Mouse (Mus musculus) liver, embryonic 12.5 days (tissue): Measurements from ENCODE around the gene B3gnt7. TPM values are rescaled to one million over a fixed set of nuclear protein-coding genes. Genes with fewer than 3 reads are reported as not detected.

Experiments used
- ATAC-seq: fragments of 200-750 bp; cut with Nextera tagmentation; 2 replicates; pipeline ENCODE4 v1.8.0; 2017; ENCODE audit warnings: moderate number of reproducible peaks, mild to moderate bottlenecking, moderate library complexity
- H3K27ac ChIP-seq: fragments of 300-500 bp; sonication (generic); 2 replicates; pipeline ENCODE4 v1.5.1; 2016; ENCODE audit warnings: mild to moderate bottlenecking
- H3K27me3 ChIP-seq: fragments of 300-500 bp; sonication (generic); replicated peaks from 2 replicates; pipeline ENCODE4 v1.6.1; 2016; ENCODE audit warnings: mild to moderate bottlenecking, moderate library complexity
- H3K36me3 ChIP-seq: fragments of 300-500 bp; sonication (generic); 2 replicates; pipeline ENCODE4 v1.6.1; 2016; ENCODE audit warnings: mild to moderate bottlenecking, moderate library complexity
- H3K4me1 ChIP-seq: fragments of 300-500 bp; sonication (generic); 2 replicates; pipeline ENCODE4 v1.6.1; 2016
- H3K4me2 ChIP-seq: fragments of 300-500 bp; sonication (generic); 2 replicates; pipeline ENCODE4 v1.6.1; 2016; ENCODE audit warnings: mild to moderate bottlenecking, moderate library complexity
- H3K4me3 ChIP-seq: fragments of 300-500 bp; sonication (generic); 2 replicates; pipeline ENCODE4 v1.5.1; 2016; ENCODE audit warnings: mild to moderate bottlenecking, moderate library complexity
- H3K9ac ChIP-seq: fragments of 300-500 bp; sonication (generic); 2 replicates; pipeline ENCODE4 v1.6.1; 2016; ENCODE audit warnings: mild to moderate bottlenecking, moderate library complexity
- H3K9me3 ChIP-seq: fragments of 300-500 bp; sonication (generic); replicated peaks from 2 replicates; pipeline ENCODE4 v1.6.1; 2016; ENCODE audit warnings: mild to moderate bottlenecking, moderate library complexity
- WGBS: fragments of 180-500 bp; shearing (Covaris S2); methylation state at CpG from one replicate; pipeline ENCODE4 v1.1.7; 2016; ENCODE audit not compliant: insufficient replicate concordance; 5-methylcytosine and 5-hydroxymethylcytosine counted together
- polyA plus RNA-seq: library from polyadenylated mRNA; unstranded; fragments of >200 nt; fragmentation: Nextera tagmentation; extraction: Ambion mirVana; gene quantifications from 2 replicates; pipeline ENCODE4 v1.2.1, GENCODE M21; 2016

B3gnt7 gene
- polyA plus RNA-seq, 1 experiment from 2014 or later, result 4.8 TPM

- Histone ChIP-seq H3K9ac (no peak overlapping the region), H3K9me3 (no peaks in the 10 kb centered on the region), H3K36me3 (no peaks in the 10 kb centered on the region), H3K4me2 (no peak overlapping the region), H3K4me1 (no peaks in the 10 kb centered on the region), H3K27me3 (no peaks in the 10 kb centered on the region), H3K4me3 (no peak overlapping the region), H3K27ac (no peak overlapping the region)
- no peak for ATAC-seq
- WGBS, result 76% methylated on average over 11 of the region's 11 CpGs
Observed at GRCm38 (mm10) chr1:86281781-86282536, 20.7 kb upstream of the B3gnt7 start.

- WGBS, result 84% methylated on average over 5 of the region's 5 CpGs
- no peak for ATAC-seq
- Histone ChIP-seq H3K27ac (no peak overlapping the region), H3K9ac (no peak overlapping the region), H3K4me2 (no peak overlapping the region), H3K9me3 (no peaks in the 10 kb centered on the region), H3K27me3 (no peaks in the 10 kb centered on the region), H3K36me3 (no peaks in the 10 kb centered on the region), H3K4me1 (no peaks in the 10 kb centered on the region), H3K4me3 (no peak overlapping the region)
Observed at GRCm38 (mm10) chr1:86284101-86284500, 18.5 kb upstream of the B3gnt7 start.

- Histone ChIP-seq H3K4me3 (no peak overlapping the region), H3K9ac (no peak overlapping the region)
- no peak for ATAC-seq
Observed at GRCm38 (mm10) chr1:86285295-86285694, 17.3 kb upstream of the B3gnt7 start.

GRCm38 (mm10) chr1:86287473-86287872, 15.2 kb upstream of the B3gnt7 start:
- H3K4me2 ChIP-seq, result no peak overlapping the region
- no peaks in the 10 kb centered on the region for H3K36me3 ChIP-seq
- no peaks in the 10 kb centered on the region for H3K9me3 ChIP-seq
- no peak for ATAC-seq
- H3K27me3 ChIP-seq, result no peaks in the 10 kb centered on the region
- H3K4me1 ChIP-seq, result no peaks in the 10 kb centered on the region
- no peak overlapping the region for H3K27ac ChIP-seq
- no peak overlapping the region for H3K4me3 ChIP-seq
- WGBS, result 75% methylated on average over 4 of the region's 4 CpGs
- H3K9ac ChIP-seq, result no peak overlapping the region

More at GRCm38 (mm10) chr1:86285295-86285694, 17.3 kb upstream of the B3gnt7 start:
- no peaks in the 10 kb centered on the region for H3K27me3 ChIP-seq
- no peaks in the 10 kb centered on the region for H3K9me3 ChIP-seq
- no peak overlapping the region for H3K4me2 ChIP-seq
- no peak overlapping the region for H3K27ac ChIP-seq
- H3K36me3 ChIP-seq, result no peaks in the 10 kb centered on the region
- 54% methylated on average over 6 of the region's 6 CpGs for WGBS
- H3K4me1 ChIP-seq, result no peaks in the 10 kb centered on the region

- no peak overlapping the region for H3K27ac ChIP-seq
- no peaks in the 10 kb centered on the region for H3K4me1 ChIP-seq
- H3K4me3 ChIP-seq, result no peak overlapping the region
- no peaks in the 10 kb centered on the region for H3K27me3 ChIP-seq
- WGBS, result 66% methylated on average over 3 of the region's 3 CpGs
- H3K4me2 ChIP-seq, result no peak overlapping the region
- H3K36me3 ChIP-seq, result no peaks in the 10 kb centered on the region
- no peak overlapping the region for H3K9ac ChIP-seq
- ATAC-seq, result no peak
- H3K9me3 ChIP-seq, result no peaks in the 10 kb centered on the region
Observed at GRCm38 (mm10) chr1:86290452-86290851, 12.2 kb upstream of the B3gnt7 start.

- Histone ChIP-seq H3K9ac (no peak overlapping the region), H3K36me3 (no peaks in the 10 kb centered on the region), H3K4me3 (no peak overlapping the region), H3K9me3 (no peaks in the 10 kb centered on the region), H3K4me1 (0 out of 2 replicates have a peak, but pooled peaks cover under 1% of the 10 kb centered on the region), H3K27me3 (no peaks in the 10 kb centered on the region), H3K4me2 (no peak overlapping the region), H3K27ac (no peak overlapping the region)
- 76% methylated on average over 3 of the region's 3 CpGs for WGBS
- no peak for ATAC-seq
Observed at GRCm38 (mm10) chr1:86293091-86293490, 9.5 kb upstream of the B3gnt7 start.

- H3K27ac ChIP-seq, result no peak overlapping the region
- ATAC-seq, result no peak
- no peak overlapping the region for H3K4me3 ChIP-seq
- H3K27me3 ChIP-seq, result no peaks in the 10 kb centered on the region
- H3K4me1 ChIP-seq, result peaks cover 5% of the 10 kb centered on the region
- no peak overlapping the region for H3K9ac ChIP-seq
- no peaks in the 10 kb centered on the region for H3K36me3 ChIP-seq
- no peak overlapping the region for H3K4me2 ChIP-seq
- 82% methylated on average over 5 of the region's 5 CpGs for WGBS
- H3K9me3 ChIP-seq, result no peaks in the 10 kb centered on the region
Observed at GRCm38 (mm10) chr1:86293868-86294267, 8.8 kb upstream of the B3gnt7 start.

GRCm38 (mm10) chr1:86294472-86294871, 8.2 kb upstream of the B3gnt7 start:
- Histone ChIP-seq H3K4me2 (no peak overlapping the region), H3K9ac (no peak overlapping the region), H3K9me3 (no peaks in the 10 kb centered on the region), H3K4me3 (no peak overlapping the region), H3K4me1 (peaks cover 5% of the 10 kb centered on the region), H3K27me3 (no peaks in the 10 kb centered on the region), H3K27ac (no peak overlapping the region), H3K36me3 (no peaks in the 10 kb centered on the region)
- WGBS, result 64% methylated on average over 4 of the region's 4 CpGs
- ATAC-seq, result no peak

- Histone ChIP-seq H3K4me1 (peaks cover 53% of the 10 kb centered on the region), H3K4me2 (no peak overlapping the region), H3K36me3 (0 out of 2 replicates have a peak, but pooled peaks cover 2% of the 10 kb centered on the region), H3K27me3 (peaks cover 46% of the 10 kb centered on the region), H3K9ac (no peak overlapping the region), H3K4me3 (no peak overlapping the region), H3K9me3 (no peaks in the 10 kb centered on the region), H3K27ac (no peak overlapping the region)
- ATAC-seq, result no peak
- WGBS, result 85% methylated on average over 2 of the region's 2 CpGs
Observed at GRCm38 (mm10) chr1:86300093-86300492, 2.5 kb upstream of the B3gnt7 start.

- no peak for ATAC-seq
Observed at GRCm38 (mm10) chr1:86300731-86301130, 1.9 kb upstream of the B3gnt7 start.

GRCm38 (mm10) chr1:86301221-86302091, 1.2 kb upstream of the B3gnt7 start:
- H3K4me2 ChIP-seq, result no peak overlapping the region
- H3K9ac ChIP-seq, result no peak overlapping the region
- H3K9me3 ChIP-seq, result no peaks in the 10 kb centered on the region
- H3K4me1 ChIP-seq, result peaks cover 56% of the 10 kb centered on the region
- 35% methylated on average over 6 of the region's 6 CpGs for WGBS
- ATAC-seq, result no peak
- H3K27ac ChIP-seq, result no peak overlapping the region
- no peak overlapping the region for H3K4me3 ChIP-seq
- H3K27me3 ChIP-seq, result peaks cover 59% of the 10 kb centered on the region
- H3K36me3 ChIP-seq, result peaks cover 6% of the 10 kb centered on the region; the same call in 1 of the 2 replicates

More at GRCm38 (mm10) chr1:86300731-86301130, 1.9 kb upstream of the B3gnt7 start:
- Histone ChIP-seq H3K27me3 (peaks cover 52% of the 10 kb centered on the region), H3K4me2 (no peak overlapping the region), H3K36me3 (peaks cover 6% of the 10 kb centered on the region; the same call in 1 of the 2 replicates), H3K4me3 (no peak overlapping the region), H3K9me3 (no peaks in the 10 kb centered on the region), H3K4me1 (peaks cover 53% of the 10 kb centered on the region), H3K27ac (no peak overlapping the region), H3K9ac (no peak overlapping the region)
- WGBS, result 42% methylated on average over 7 of the region's 7 CpGs
